Comparison of ENCODE assay signal across 19 mouse cellular contexts in genomic region chr3:70533593-70534321, GRCm38 (mm10).
"Had no signal": no experiment of that assay in that cellular context is flagged by ENCODE, and none has a peak within 500 bp of the region (broad histone marks: within the 10 kb centered on the region; RNA-seq: fewer than 3 reads in every experiment).

No protein-coding gene starts in this region.

- H3K4me3 ChIP-seq: left cerebral cortex, adult 2 months; liver, embryonic 13.5 days; megakaryocyte, embryonic 14.5 days; midbrain, embryonic 10.5 days; midbrain, embryonic 13.5 days; myocyte; neural tube, embryonic 13.5 days; stomach, embryonic 15.5 days had no signal

- H3K4me1 ChIP-seq: liver, embryonic 13.5 days; megakaryocyte, embryonic 14.5 days; midbrain, embryonic 10.5 days; midbrain, embryonic 13.5 days; neural tube, embryonic 13.5 days; stomach, embryonic 15.5 days had no signal

- DNase-seq: kidney, adult 18-20 months; kidney, adult 9 months; kidney, postnatal 14 days; kidney, postnatal 4 days; liver, embryonic 13.5 days; lung, adult 2 months; retina, postnatal 1 day; right cerebral cortex, postnatal 25 days; spleen, adult 18-20 months; thymus, postnatal 25 days had no signal

- H3K9ac ChIP-seq: liver, embryonic 13.5 days; midbrain, embryonic 13.5 days; neural tube, embryonic 13.5 days; stomach, embryonic 15.5 days had no signal

- H3K27ac ChIP-seq: left cerebral cortex, adult 2 months; liver, embryonic 13.5 days; midbrain, embryonic 10.5 days; midbrain, embryonic 13.5 days; neural tube, embryonic 13.5 days; stomach, embryonic 15.5 days had no signal

- H3K9me3 ChIP-seq: liver, embryonic 13.5 days; megakaryocyte, embryonic 14.5 days; midbrain, embryonic 10.5 days; midbrain, embryonic 13.5 days; neural tube, embryonic 13.5 days; stomach, embryonic 15.5 days had no signal

- H3K36me3 ChIP-seq: liver, embryonic 13.5 days; midbrain, embryonic 10.5 days; midbrain, embryonic 13.5 days; neural tube, embryonic 13.5 days; stomach, embryonic 15.5 days had no signal

- H3K4me2 ChIP-seq: liver, embryonic 13.5 days; midbrain, embryonic 13.5 days; neural tube, embryonic 13.5 days; stomach, embryonic 15.5 days had no signal

- ATAC-seq: lung, postnatal 0 days; midbrain, embryonic 13.5 days; midbrain, embryonic 16.5 days had no signal

- H3K27me3 ChIP-seq: liver, embryonic 13.5 days; megakaryocyte, embryonic 14.5 days; midbrain, embryonic 13.5 days; neural tube, embryonic 13.5 days; stomach, embryonic 15.5 days had no signal
